Mouse (Mus musculus) hindbrain, embryonic 13.5 days (tissue): Measurements from ENCODE around the gene Tulp3. TPM values are rescaled to one million over a fixed set of nuclear protein-coding genes. Genes with fewer than 3 reads are reported as not detected.

Source experiments
- ATAC-seq: fragments of 200-750 bp; cut with Nextera tagmentation; 2 replicates; pipeline ENCODE4 v1.8.0; 2017; ENCODE audit warnings: moderate TSS enrichment; ENCODE audit not compliant: low FRiP score
- H3K27ac ChIP-seq: fragments of 300-500 bp; sonication (generic); 2 replicates; pipeline ENCODE4 v1.5.1; 2015; ENCODE audit warnings: inconsistent platforms, mild to moderate bottlenecking, moderate library complexity
- H3K27me3 ChIP-seq: fragments of 300-500 bp; sonication (generic); 2 replicates; pipeline ENCODE4 v1.6.1; 2015; ENCODE audit warnings: mild to moderate bottlenecking, inconsistent platforms
- H3K36me3 ChIP-seq: fragments of 300-500 bp; sonication (generic); 2 replicates; pipeline ENCODE4 v1.6.1; 2015; ENCODE audit warnings: mild to moderate bottlenecking, inconsistent platforms
- H3K4me1 ChIP-seq: fragments of 300-500 bp; sonication (generic); replicated peaks from 2 replicates; pipeline ENCODE4 v1.6.1; 2015; ENCODE audit warnings: inconsistent platforms
- H3K4me2 ChIP-seq: fragments of 300-500 bp; sonication (generic); 2 replicates; pipeline ENCODE4 v1.6.1; 2015; ENCODE audit warnings: inconsistent platforms, mild to moderate bottlenecking, moderate library complexity
- H3K4me3 ChIP-seq: fragments of 300-500 bp; sonication (generic); 2 replicates; pipeline ENCODE4 v1.5.1; 2015; ENCODE audit warnings: mild to moderate bottlenecking, inconsistent platforms
- H3K9ac ChIP-seq: fragments of 300-500 bp; sonication (generic); 2 replicates; pipeline ENCODE4 v1.6.1; 2015; ENCODE audit warnings: mild to moderate bottlenecking, inconsistent platforms
- H3K9me3 ChIP-seq: fragments of 300-500 bp; sonication (generic); 2 replicates; pipeline ENCODE4 v1.6.1; 2016; ENCODE audit warnings: inconsistent platforms
- WGBS: fragments of 180-500 bp; shearing (Covaris S2); methylation state at CpG from one replicate; pipeline ENCODE4 v1.1.7; 2015; 5-methylcytosine and 5-hydroxymethylcytosine counted together
- polyA plus RNA-seq: library from polyadenylated mRNA; unstranded; fragments of >200 nt; fragmentation: Nextera tagmentation; extraction: Ambion mirVana; gene quantifications from 2 replicates; pipeline ENCODE4 v1.2.1, GENCODE M21; 2015

The Tulp3 gene
- polyA plus RNA-seq, 1 experiment from 2014 or later, result 20.1 TPM

- peaks cover 19% of the 10 kb centered on the region for H3K36me3 ChIP-seq
- WGBS, result 89% methylated on average over 17 of the region's 17 CpGs
- no peak overlapping the region for H3K4me2 ChIP-seq
These were observed 20.9 kb upstream of the Tulp3 start for GRCm38 (mm10) chr6:128376371-128377085.

GRCm38 (mm10) chr6:128375192-128375591 lies 19.5 kb upstream of the Tulp3 start, which contains the start of the genes Tex52 and Gm44596:
Gene Tex52, plus strand, starts transcription at chr6:128375456.
Gene Gm44596, plus strand, starts transcription at chr6:128375503.
- Histone ChIP-seq H3K36me3 (peaks cover 29% of the 10 kb centered on the region), H3K4me3 (no peak within 1 kb of the TSS), H3K4me1 (peaks cover 16% of the 10 kb centered on the region), H3K27me3 (no peaks in the 10 kb centered on the region), H3K27ac (peak within 1 kb of the TSS; percentile 55; the same call in 1 of the 2 replicates), H3K9me3 (no peaks in the 10 kb centered on the region), H3K9ac (peak within 1 kb of the TSS; percentile 15; the same call in 1 of the 2 replicates), H3K4me2 (no peak within 1 kb of the TSS)
- peak; percentile 77 for ATAC-seq
- 17% methylated on average over 6 of the region's 6 CpGs for WGBS

More at GRCm38 (mm10) chr6:128376371-128377085, 20.9 kb upstream of the Tulp3 start:
- Histone ChIP-seq H3K4me1 (peaks cover 16% of the 10 kb centered on the region), H3K9ac (no peak overlapping the region), H3K4me3 (no peak overlapping the region), H3K9me3 (no peaks in the 10 kb centered on the region), H3K27me3 (no peaks in the 10 kb centered on the region), H3K27ac (no peak overlapping the region)
- no peak for ATAC-seq

GRCm38 (mm10) chr6:128370040-128370439 lies 14.4 kb upstream of the Tulp3 start:
- Histone ChIP-seq H3K4me1 (peaks cover 13% of the 10 kb centered on the region), H3K27me3 (no peaks in the 10 kb centered on the region), H3K27ac (no peak overlapping the region), H3K36me3 (peaks cover 42% of the 10 kb centered on the region), H3K9ac (no peak overlapping the region), H3K4me2 (no peak overlapping the region), H3K9me3 (no peaks in the 10 kb centered on the region), H3K4me3 (no peak overlapping the region)
- no peak for ATAC-seq
- WGBS, result 91% methylated on average over 5 of the region's 5 CpGs

GRCm38 (mm10) chr6:128366466-128366865 lies 10.8 kb upstream of the Tulp3 start:
- 97% methylated on average over 5 of the region's 5 CpGs for WGBS
- Histone ChIP-seq H3K36me3 (peaks cover 23% of the 10 kb centered on the region), H3K9me3 (no peaks in the 10 kb centered on the region), H3K4me1 (peaks cover 16% of the 10 kb centered on the region), H3K4me2 (no peak overlapping the region), H3K27ac (no peak overlapping the region), H3K9ac (no peak overlapping the region), H3K4me3 (no peak overlapping the region), H3K27me3 (no peaks in the 10 kb centered on the region)
- ATAC-seq, result no peak

GRCm38 (mm10) chr6:128364721-128365120 lies 9.1 kb upstream of the Tulp3 start:
- peaks cover 32% of the 10 kb centered on the region for H3K4me1 ChIP-seq
- no peaks in the 10 kb centered on the region for H3K27me3 ChIP-seq
- H3K9me3 ChIP-seq, result no peaks in the 10 kb centered on the region
- H3K9ac ChIP-seq, result no peak overlapping the region
- no peak overlapping the region for H3K4me3 ChIP-seq
- peaks cover 10% of the 10 kb centered on the region for H3K36me3 ChIP-seq
- H3K27ac ChIP-seq, result no peak overlapping the region
- ATAC-seq, result no peak
- H3K4me2 ChIP-seq, result no peak overlapping the region
- 75% methylated on average over 6 of the region's 6 CpGs for WGBS

GRCm38 (mm10) chr6:128363007-128363825 lies 7.6 kb upstream of the Tulp3 start:
- Histone ChIP-seq H3K4me2 (peak overlapping the region; percentile 99), H3K27ac (peak overlapping the region; percentile 86), H3K27me3 (no peaks in the 10 kb centered on the region), H3K4me3 (peak overlapping the region; percentile 67), H3K9me3 (no peaks in the 10 kb centered on the region), H3K9ac (peak overlapping the region; percentile 82), H3K4me1 (peaks cover 40% of the 10 kb centered on the region), H3K36me3 (peaks cover 13% of the 10 kb centered on the region)
- under 1% methylated on average over 44 of the region's 46 CpGs for WGBS
- ATAC-seq, result peak; percentile 78

GRCm38 (mm10) chr6:128362381-128363006 lies 6.8 kb upstream of the Tulp3 start, which contains the start of the genes Rhno1 and Foxm1:
Gene Rhno1, minus strand, starts transcription at chr6:128362911.
Gene Foxm1, plus strand, starts transcription at chr6:128362967.
- WGBS, result under 1% methylated on average over 76 of the region's 76 CpGs
- peak within 1 kb of the TSS; percentile 99 for H3K4me2 ChIP-seq
- H3K27me3 ChIP-seq, result no peaks in the 10 kb centered on the region

GRCm38 (mm10) chr6:128361901-128362300 lies 6.2 kb upstream of the Tulp3 start:
- Histone ChIP-seq H3K4me2 (peak overlapping the region; percentile 99), H3K9me3 (no peaks in the 10 kb centered on the region), H3K36me3 (peaks cover 26% of the 10 kb centered on the region), H3K27me3 (no peaks in the 10 kb centered on the region), H3K9ac (peak overlapping the region; percentile 82), H3K4me3 (peak overlapping the region; percentile 67), H3K27ac (peak overlapping the region; percentile 86), H3K4me1 (peaks cover 40% of the 10 kb centered on the region)
- 18% methylated on average over 9 of the region's 9 CpGs for WGBS
- no peak for ATAC-seq

More at GRCm38 (mm10) chr6:128362381-128363006, 6.8 kb upstream of the Tulp3 start, which contains the start of the genes Rhno1 and Foxm1:
- no peaks in the 10 kb centered on the region for H3K9me3 ChIP-seq
- ATAC-seq, result peak; percentile 92
- H3K36me3 ChIP-seq, result peaks cover 20% of the 10 kb centered on the region
- H3K4me3 ChIP-seq, result peak within 1 kb of the TSS; percentile 67
- H3K4me1 ChIP-seq, result peaks cover 40% of the 10 kb centered on the region
- peak within 1 kb of the TSS; percentile 86 for H3K27ac ChIP-seq
- peak within 1 kb of the TSS; percentile 82 for H3K9ac ChIP-seq

- Histone ChIP-seq H3K27me3 (no peaks in the 10 kb centered on the region), H3K9ac (peak overlapping the region; percentile 19; the same call in 1 of the 2 replicates), H3K4me3 (no peak overlapping the region), H3K4me2 (no peak overlapping the region), H3K9me3 (no peaks in the 10 kb centered on the region), H3K27ac (no peak overlapping the region), H3K4me1 (peaks cover 49% of the 10 kb centered on the region), H3K36me3 (peaks cover 23% of the 10 kb centered on the region)
- ATAC-seq, result no peak
- WGBS, result 9% methylated on average over 2 of the region's 2 CpGs
These were observed 3.3 kb upstream of the Tulp3 start for GRCm38 (mm10) chr6:128358999-128359398.

- peak; percentile 82 for ATAC-seq
- H3K4me1 ChIP-seq, result peaks cover 40% of the 10 kb centered on the region
- no peaks in the 10 kb centered on the region for H3K27me3 ChIP-seq
- H3K4me2 ChIP-seq, result peak overlapping the region; percentile 78
- peak overlapping the region; percentile 88 for H3K9ac ChIP-seq
- H3K9me3 ChIP-seq, result no peaks in the 10 kb centered on the region
- H3K27ac ChIP-seq, result peak overlapping the region; percentile 93
- WGBS, result under 1% methylated on average over 28 of the region's 28 CpGs
- peaks cover 36% of the 10 kb centered on the region for H3K36me3 ChIP-seq
- H3K4me3 ChIP-seq, result peak overlapping the region; percentile 74
These were observed 410 bp downstream of the Tulp3 start for GRCm38 (mm10) chr6:128355201-128355681.

GRCm38 (mm10) chr6:128354140-128354539 lies 1.5 kb downstream of the Tulp3 start:
- Histone ChIP-seq H3K9ac (peak overlapping the region; percentile 35; the same call in 1 of the 2 replicates), H3K36me3 (peaks cover 36% of the 10 kb centered on the region), H3K27me3 (no peaks in the 10 kb centered on the region), H3K4me3 (peak overlapping the region; percentile 74; the same call in 1 of the 2 replicates), H3K4me1 (peaks cover 36% of the 10 kb centered on the region), H3K27ac (no peak overlapping the region), H3K9me3 (no peaks in the 10 kb centered on the region), H3K4me2 (peak overlapping the region; percentile 78)
- WGBS, result 40% methylated on average over 3 of the region's 3 CpGs
- ATAC-seq, result no peak
